9 mouse cellular contexts compared by ENCODE assay signal in the genomic region with DNA sequence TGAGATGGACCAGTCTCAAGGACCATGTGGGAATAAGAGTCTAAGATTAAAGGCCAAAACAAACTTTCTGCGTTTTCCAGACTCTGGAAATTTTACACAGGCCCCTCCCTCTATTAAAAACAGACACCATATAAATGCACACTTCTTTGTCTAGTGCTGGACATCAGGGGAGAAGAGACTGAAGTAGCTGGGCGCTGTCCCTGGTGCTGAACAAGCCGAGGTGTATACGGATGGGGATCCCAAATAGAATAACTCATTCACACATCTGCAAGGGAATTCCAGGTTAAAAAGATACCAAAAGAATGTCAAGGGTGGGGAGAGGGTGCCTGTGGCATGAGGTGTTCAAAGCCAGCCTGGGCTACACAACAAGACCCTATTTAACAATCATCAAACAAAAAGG.
DNase-seq lines count a peak whose midpoint lies in the region; ATAC-seq lines count a peak whose summit lies in the region.
"Had no signal": no experiment of that assay in that cellular context is flagged by ENCODE, and none has a peak within 500 bp of the region (broad histone marks: within the 10 kb centered on the region; RNA-seq: fewer than 3 reads in every experiment).

No protein-coding gene starts in this region.

- no peak overlapping the region for H3K9ac ChIP-seq in hindbrain, embryonic 14.5 days
- H3K9ac ChIP-seq in hindbrain, embryonic 13.5 days, result no peak overlapping the region
- H3K9ac ChIP-seq: limb, embryonic 15.5 days had no signal

- peak; percentile 63 for DNase-seq in hindbrain, embryonic 14.5 days (ENCODE audit: low spot score)
- peak; percentile 67 for DNase-seq in ZHBTc4 (ENCODE audit: low read depth, low spot score)
- peak; percentile 0 for DNase-seq in fibroblast of lung, adult 2 months (ENCODE audit: low read depth)
- DNase-seq in lung, adult 18-20 months, result peak; percentile 4 to 7
- peak; percentile 30 for DNase-seq in yolk sac, embryonic 10.5 days (ENCODE audit: low spot score)
- DNase-seq in cerebellum, postnatal 36 days, result no peak

- H3K4me3 ChIP-seq in hindbrain, embryonic 14.5 days (replicated peaks; ENCODE audit: low read length), result no peak overlapping the region
- H3K4me3 ChIP-seq in hindbrain, embryonic 13.5 days, result no peak overlapping the region
- H3K4me3 ChIP-seq: limb, embryonic 15.5 days had no signal

- no peaks in the 10 kb centered on the region for H3K27me3 ChIP-seq in hindbrain, embryonic 14.5 days (ENCODE audit: control insufficient read depth, insufficient read depth, low read length)
- H3K27me3 ChIP-seq in hindbrain, embryonic 13.5 days, result no peaks in the 10 kb centered on the region
- H3K27me3 ChIP-seq: limb, embryonic 15.5 days had no signal

- no peak overlapping the region for H3K27ac ChIP-seq in hindbrain, embryonic 14.5 days
- H3K27ac ChIP-seq in hindbrain, embryonic 13.5 days, result no peak overlapping the region
- H3K27ac ChIP-seq: limb, embryonic 15.5 days had no signal

- H3K36me3 ChIP-seq in hindbrain, embryonic 14.5 days (replicated peaks; ENCODE audit: control insufficient read depth, insufficient read depth), result no peaks in the 10 kb centered on the region
- H3K36me3 ChIP-seq in hindbrain, embryonic 13.5 days, result no peaks in the 10 kb centered on the region
- H3K36me3 ChIP-seq: limb, embryonic 15.5 days had no signal

- ATAC-seq in hindbrain, embryonic 14.5 days (ENCODE audit: low FRiP score), result no peak
- ATAC-seq in hindbrain, embryonic 13.5 days (ENCODE audit: low FRiP score), result no peak
- ATAC-seq in erythroblast, adult 5-6 weeks (replicated peaks; ENCODE audit: low FRiP score, poor library complexity, severe bottlenecking), result no peak

- H3K9me3 ChIP-seq in hindbrain, embryonic 14.5 days (ENCODE audit: control insufficient read depth, low read length), result no peaks in the 10 kb centered on the region
- H3K9me3 ChIP-seq in hindbrain, embryonic 13.5 days, result no peaks in the 10 kb centered on the region
- H3K9me3 ChIP-seq: limb, embryonic 15.5 days had no signal

- no peak overlapping the region for H3K4me2 ChIP-seq in hindbrain, embryonic 14.5 days (replicated peaks)
- no peak overlapping the region for H3K4me2 ChIP-seq in hindbrain, embryonic 13.5 days
- H3K4me2 ChIP-seq: limb, embryonic 15.5 days had no signal

- 0 out of 2 replicates have a peak, but pooled peaks cover 4% of the 10 kb centered on the region for H3K4me1 ChIP-seq in hindbrain, embryonic 14.5 days (replicated peaks; ENCODE audit: control insufficient read depth, insufficient read depth, low read length)
- H3K4me1 ChIP-seq in hindbrain, embryonic 13.5 days (replicated peaks), result peaks cover 15% of the 10 kb centered on the region
- H3K4me1 ChIP-seq: limb, embryonic 15.5 days had no signal

- WGBS in hindbrain, embryonic 14.5 days, result 10% methylated on average over 4 of the region's 4 CpGs
- WGBS in hindbrain, embryonic 13.5 days, result 7% methylated on average over 4 of the region's 4 CpGs

Comparison
In these comparisons a context has a peak if more than half of its experiments do, and no peak if none do; other contexts are left out.
1. DNase-seq: peak in hindbrain, embryonic 14.5 days (single experiment), ZHBTc4 (single experiment), fibroblast of lung, adult 2 months (single experiment), lung, adult 18-20 months (2 of 2) and yolk sac, embryonic 10.5 days (single experiment); none in cerebellum, postnatal 36 days (0 of 2).